Mouse (Mus musculus): ENCODE measurements around the gene Mrpl23. TPM values are rescaled to one million over a fixed set of nuclear protein-coding genes. Genes with fewer than 3 reads are reported as not detected.

The Mrpl23 gene
- polyA plus RNA-seq, 1 experiment, result 5.9 TPM

DNA sequence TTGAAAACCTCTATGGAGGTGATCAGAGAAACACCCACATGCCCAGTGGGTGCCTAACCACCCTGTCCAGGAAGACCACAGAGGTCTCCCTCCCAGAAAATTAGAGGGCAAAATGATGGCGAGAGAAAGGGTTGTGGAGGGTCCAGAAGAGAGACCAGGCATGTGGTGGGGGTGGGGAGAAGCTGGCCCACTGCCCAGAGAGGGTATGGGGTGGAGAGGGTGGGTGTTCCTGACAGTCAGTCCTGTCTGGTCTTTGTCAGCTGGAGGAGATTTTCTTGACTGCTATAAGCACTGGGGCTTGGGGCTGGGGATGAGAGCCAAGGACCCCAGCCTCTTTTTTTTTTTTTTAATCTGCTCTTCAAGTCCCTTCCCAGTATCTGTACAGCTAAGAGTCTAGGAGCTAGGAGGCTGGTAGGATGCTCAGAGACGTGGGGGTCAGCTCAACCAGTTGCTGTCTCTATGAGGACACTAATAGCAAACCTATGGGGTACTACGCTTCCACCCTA lies 41.7 kb downstream of the Mrpl23 start:
- H3K27me3 ChIP-seq (ENCODE audit: control insufficient read depth, insufficient read depth, low read length), result no peaks in the 10 kb centered on the region
- no peak overlapping the region for H3K27ac ChIP-seq (ENCODE audit: control insufficient read depth, insufficient read depth, low read depth, low read length)
- no peak overlapping the region for H3K4me3 ChIP-seq (ENCODE audit: control insufficient read depth, low read depth, low read length)
- H3K4me1 ChIP-seq (ENCODE audit: control insufficient read depth, insufficient read depth, low read length), result peaks cover 5% of the 10 kb centered on the region
- no peak for TF ChIP-seq POLR2A (IDR thresholded peaks at IDR 0.05; ENCODE audit: control insufficient read depth, low read depth, low read length)
- TF ChIP-seq CTCF (IDR thresholded peaks at IDR 0.05; ENCODE audit: control insufficient read depth, insufficient read depth, insufficient replicate concordance, low read depth, low read length), result no peak
- no peaks in the 10 kb centered on the region for H3K36me3 ChIP-seq (ENCODE audit: control insufficient read depth, insufficient read depth, low read length)

GRCm38 (mm10) chr7:142574826-142575351 lies 42.4 kb downstream of the Mrpl23 start:
- Histone ChIP-seq H3K4me3 (ENCODE audit: control insufficient read depth, low read depth, low read length) (no peak overlapping the region), H3K27me3 (ENCODE audit: control insufficient read depth, insufficient read depth, low read length) (no peaks in the 10 kb centered on the region), H3K27ac (ENCODE audit: control insufficient read depth, insufficient read depth, low read depth, low read length) (no peak overlapping the region), H3K36me3 (ENCODE audit: control insufficient read depth, insufficient read depth, low read length) (no peaks in the 10 kb centered on the region), H3K4me1 (ENCODE audit: control insufficient read depth, insufficient read depth, low read length) (peaks cover 5% of the 10 kb centered on the region)
- TF ChIP-seq CTCF (IDR thresholded peaks at IDR 0.05; ENCODE audit: control insufficient read depth, insufficient read depth, insufficient replicate concordance, low read depth, low read length), result no peak
- no peak for TF ChIP-seq POLR2A (IDR thresholded peaks at IDR 0.05; ENCODE audit: control insufficient read depth, low read depth, low read length)

- Histone ChIP-seq H3K27me3 (ENCODE audit: control insufficient read depth, insufficient read depth, low read length) (no peaks in the 10 kb centered on the region), H3K27ac (ENCODE audit: control insufficient read depth, insufficient read depth, low read depth, low read length) (no peak overlapping the region), H3K4me1 (ENCODE audit: control insufficient read depth, insufficient read depth, low read length) (peaks cover 5% of the 10 kb centered on the region), H3K36me3 (ENCODE audit: control insufficient read depth, insufficient read depth, low read length) (no peaks in the 10 kb centered on the region), H3K4me3 (ENCODE audit: control insufficient read depth, low read depth, low read length) (no peak overlapping the region)
- TF ChIP-seq CTCF (IDR thresholded peaks at IDR 0.05; ENCODE audit: control insufficient read depth, insufficient read depth, insufficient replicate concordance, low read depth, low read length) (no peak), POLR2A (IDR thresholded peaks at IDR 0.05; ENCODE audit: control insufficient read depth, low read depth, low read length) (no peak)
Measured at GRCm38 (mm10) chr7:142575491-142575890, 43.0 kb downstream of the Mrpl23 start.

- Histone ChIP-seq H3K4me1 (ENCODE audit: control insufficient read depth, insufficient read depth, low read length) (peaks cover 5% of the 10 kb centered on the region), H3K27ac (ENCODE audit: control insufficient read depth, insufficient read depth, low read depth, low read length) (no peak overlapping the region), H3K36me3 (ENCODE audit: control insufficient read depth, insufficient read depth, low read length) (no peaks in the 10 kb centered on the region), H3K4me3 (ENCODE audit: control insufficient read depth, low read depth, low read length) (no peak overlapping the region; the same call in 1 of the 2 replicates), H3K27me3 (ENCODE audit: control insufficient read depth, insufficient read depth, low read length) (no peaks in the 10 kb centered on the region)
- TF ChIP-seq CTCF (IDR thresholded peaks at IDR 0.05; ENCODE audit: control insufficient read depth, insufficient read depth, insufficient replicate concordance, low read depth, low read length) (no peak), POLR2A (IDR thresholded peaks at IDR 0.05; ENCODE audit: control insufficient read depth, low read depth, low read length) (no peak)
Measured at GRCm38 (mm10) chr7:142575971-142576370, 43.5 kb downstream of the Mrpl23 start.

DNA sequence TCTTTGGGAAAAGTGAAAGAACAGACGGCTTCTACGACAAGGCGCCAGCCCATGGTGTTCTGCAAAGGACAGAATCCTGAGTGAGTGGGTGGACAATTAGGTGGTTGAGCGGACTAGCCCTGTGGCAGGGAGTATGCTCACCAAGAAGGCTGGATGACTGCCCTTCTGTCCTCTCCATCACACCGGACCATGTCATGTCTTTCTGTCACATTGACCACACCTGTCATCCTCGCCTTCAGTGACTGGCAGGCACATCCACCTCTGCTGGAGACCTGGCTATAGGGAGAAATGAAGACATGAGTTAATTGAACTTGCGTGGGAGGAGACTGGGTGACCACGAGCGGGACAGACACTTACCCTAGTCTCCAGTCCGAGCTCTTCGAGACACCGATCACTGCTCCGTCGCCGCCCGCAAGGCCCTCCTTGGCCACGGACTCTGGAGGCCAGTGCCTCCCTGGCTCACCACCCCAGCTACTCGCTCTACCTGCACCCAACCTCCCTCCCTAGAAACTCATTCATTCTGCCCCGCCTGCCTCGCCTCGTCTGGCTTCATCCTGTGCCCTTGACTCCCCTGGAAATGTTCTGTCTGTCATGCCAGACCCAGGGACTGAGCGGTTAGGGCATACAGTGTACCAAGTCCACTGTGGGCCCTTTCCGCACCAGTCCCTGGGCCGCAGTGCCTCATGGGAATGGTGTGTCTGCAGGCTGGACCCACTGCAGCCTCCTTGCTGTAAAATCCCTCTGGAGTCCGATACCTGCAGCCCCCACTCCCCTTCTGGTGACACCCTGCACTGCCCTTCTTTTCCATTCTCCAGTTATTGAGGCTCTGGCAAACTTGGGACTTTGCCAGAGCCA lies 44.2 kb downstream of the Mrpl23 start:
- no peaks in the 10 kb centered on the region for H3K27me3 ChIP-seq (ENCODE audit: control insufficient read depth, insufficient read depth, low read length)
- peaks cover 5% of the 10 kb centered on the region for H3K4me1 ChIP-seq (ENCODE audit: control insufficient read depth, insufficient read depth, low read length)
- H3K36me3 ChIP-seq (ENCODE audit: control insufficient read depth, insufficient read depth, low read length), result no peaks in the 10 kb centered on the region
- no peak overlapping the region for H3K27ac ChIP-seq (ENCODE audit: control insufficient read depth, insufficient read depth, low read depth, low read length)
- peak overlapping the region; percentile 2; the same call in 1 of the 2 replicates for H3K4me3 ChIP-seq (ENCODE audit: control insufficient read depth, low read depth, low read length)
- TF ChIP-seq POLR2A (IDR thresholded peaks at IDR 0.05; ENCODE audit: control insufficient read depth, low read depth, low read length) (no peak), CTCF (IDR thresholded peaks at IDR 0.05; ENCODE audit: control insufficient read depth, insufficient read depth, insufficient replicate concordance, low read depth, low read length) (no peak)

DNA sequence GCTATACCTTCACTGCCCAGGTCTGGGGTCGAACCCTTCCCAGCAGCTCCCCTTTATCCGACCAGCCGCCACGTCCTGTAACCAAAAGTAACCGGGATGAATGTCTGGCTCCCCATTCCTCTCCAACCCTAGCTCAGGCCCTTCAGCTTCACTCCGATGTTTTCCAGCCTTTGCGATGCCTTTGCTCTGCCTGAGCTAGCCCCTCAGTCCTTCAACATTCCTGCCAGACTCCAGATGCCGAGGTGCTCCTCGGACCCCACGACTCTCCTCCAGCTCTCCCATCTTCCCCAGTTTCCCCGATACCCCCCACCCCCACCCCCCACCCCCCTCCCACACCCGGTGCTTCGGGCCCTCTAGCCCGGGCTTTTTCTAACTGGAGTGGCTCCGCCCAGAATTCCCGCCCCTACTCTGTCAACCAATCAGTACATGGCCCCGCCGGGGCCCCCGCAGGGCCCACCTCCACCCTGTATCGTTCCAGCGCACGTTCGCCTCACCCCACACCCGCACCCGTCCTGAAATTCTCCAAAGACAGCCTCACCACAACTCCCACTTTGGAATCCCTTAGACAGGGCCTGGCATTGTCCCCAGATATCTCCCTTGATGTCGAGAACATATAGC lies 45.4 kb downstream of the Mrpl23 start:
- H3K4me1 ChIP-seq (ENCODE audit: control insufficient read depth, insufficient read depth, low read length), result peaks cover 5% of the 10 kb centered on the region
- H3K27ac ChIP-seq (ENCODE audit: control insufficient read depth, insufficient read depth, low read depth, low read length), result no peak overlapping the region

GRCm38 (mm10) chr7:142579069-142579468 lies 46.6 kb downstream of the Mrpl23 start:
- Histone ChIP-seq H3K27ac (ENCODE audit: control insufficient read depth, insufficient read depth, low read depth, low read length) (no peak overlapping the region), H3K27me3 (ENCODE audit: control insufficient read depth, insufficient read depth, low read length) (no peaks in the 10 kb centered on the region), H3K36me3 (ENCODE audit: control insufficient read depth, insufficient read depth, low read length) (no peaks in the 10 kb centered on the region), H3K4me3 (ENCODE audit: control insufficient read depth, low read depth, low read length) (no peak overlapping the region), H3K4me1 (ENCODE audit: control insufficient read depth, insufficient read depth, low read length) (peaks cover 5% of the 10 kb centered on the region)
- TF ChIP-seq POLR2A (IDR thresholded peaks at IDR 0.05; ENCODE audit: control insufficient read depth, low read depth, low read length), result no peak
- no peak for TF ChIP-seq CTCF (IDR thresholded peaks at IDR 0.05; ENCODE audit: control insufficient read depth, insufficient read depth, insufficient replicate concordance, low read depth, low read length)

More for the DNA sequence above, 45.4 kb downstream of the Mrpl23 start:
- no peaks in the 10 kb centered on the region for H3K27me3 ChIP-seq (ENCODE audit: control insufficient read depth, insufficient read depth, low read length)
- peak overlapping the region; percentile 4; the same call in 1 of the 2 replicates for H3K4me3 ChIP-seq (ENCODE audit: control insufficient read depth, low read depth, low read length)
- H3K36me3 ChIP-seq (ENCODE audit: control insufficient read depth, insufficient read depth, low read length), result no peaks in the 10 kb centered on the region
- no peak for TF ChIP-seq CTCF (IDR thresholded peaks at IDR 0.05; ENCODE audit: control insufficient read depth, insufficient read depth, insufficient replicate concordance, low read depth, low read length)
- no peak for TF ChIP-seq POLR2A (IDR thresholded peaks at IDR 0.05; ENCODE audit: control insufficient read depth, low read depth, low read length)
